Mouse (Mus musculus) embryonic fibroblast, embryonic 13.5 days (primary cell): ENCODE results near the gene Ston2.

Source experiments
- CTCF ChIP-seq: IDR thresholded peaks from 2 replicates; pipeline ENCODE4 v1.5.1; 2011; ENCODE audit warnings: mild to moderate bottlenecking, control low read depth, low read length, moderate library complexity, borderline replicate concordance; ENCODE audit not compliant: insufficient read depth
- POLR2A ChIP-seq: IDR thresholded peaks from 2 replicates; pipeline ENCODE4 v1.6.1; 2011; ENCODE audit warnings: low read depth, mild to moderate bottlenecking, control low read depth, low read length, moderate library complexity

DNA sequence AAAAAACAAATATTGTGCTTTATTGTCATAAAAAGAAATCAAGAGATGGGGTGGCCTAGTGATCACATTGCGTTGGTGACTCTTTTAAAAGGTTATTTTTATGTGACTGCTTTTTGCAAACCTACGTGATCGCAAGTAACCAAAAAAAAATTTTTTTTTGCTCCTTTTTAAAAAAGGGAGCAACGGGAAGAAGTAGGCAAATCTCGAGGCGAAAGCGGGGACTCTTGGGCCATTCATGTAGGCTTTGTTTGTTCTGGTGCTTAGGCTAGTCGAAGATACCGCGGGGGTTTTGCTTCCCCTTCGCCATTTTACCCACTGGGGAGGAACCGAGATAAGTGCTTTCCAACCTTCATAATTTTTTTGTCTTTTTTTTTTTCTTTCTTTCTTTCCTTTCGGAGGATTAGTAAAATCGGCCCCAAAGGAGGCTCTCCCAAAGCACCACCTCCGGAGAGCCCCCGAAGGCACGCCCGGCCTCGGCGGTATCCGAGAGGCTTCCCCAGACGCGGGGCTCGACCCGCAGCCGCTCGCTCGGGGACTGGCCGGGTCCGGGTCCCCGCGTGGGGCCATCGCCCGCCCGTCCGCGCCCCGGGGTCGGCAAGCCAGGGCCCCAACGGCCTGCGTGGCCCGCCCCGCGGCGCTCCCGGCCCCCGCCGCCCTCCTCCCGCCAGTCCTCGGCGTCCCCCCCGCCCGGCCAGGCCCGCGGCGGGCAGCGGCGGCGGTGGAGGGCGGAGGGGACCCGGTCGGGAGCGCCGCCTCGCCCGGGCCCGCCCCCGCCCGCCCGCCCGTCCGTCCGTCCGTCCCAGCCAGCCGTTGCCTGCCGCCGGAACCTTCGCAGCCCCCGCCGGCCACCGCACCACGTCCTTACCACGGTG, 199.3 kb downstream of the Ston2 start:
- TF ChIP-seq CTCF (no peak), POLR2A (no peak; the same call in 1 of the 2 replicates)
